Mouse (Mus musculus) liver, embryonic 14.5 days (tissue): ENCODE measurements around the gene Prkn. TPM values are rescaled to one million over a fixed set of nuclear protein-coding genes. Genes with fewer than 3 reads are reported as not detected.
"Not testable (repeated sequence)": the region's sequence is repeated elsewhere in the genome, so short reads cannot be mapped to it uniquely, and the experiment has no call there.

ENCODE experiments used
- ATAC-seq: fragments of 200-750 bp; cut with Nextera tagmentation; 2 replicates; pipeline ENCODE4 v1.8.0; 2017; ENCODE audit warnings: moderate number of reproducible peaks, mild to moderate bottlenecking, moderate library complexity; ENCODE audit not compliant: insufficient read depth
- DNase-seq, 3 experiments: peaks; one replicate each; pipeline ENCODE4 v3.0.0-alpha.2; 2012 to 2013; ENCODE audit warnings: low read depth in 3 of 3, low spot score in 3 of 3
- H3K27ac ChIP-seq: fragments of 300-500 bp; sonication (generic); 2 replicates; pipeline ENCODE4 v1.5.1; 2014; ENCODE audit warnings: moderate library complexity, mild to moderate bottlenecking, control low read depth, inconsistent platforms
- H3K27me3 ChIP-seq: fragments of 300-500 bp; sonication (generic); 2 replicates; pipeline ENCODE4 v1.6.1; 2014; ENCODE audit warnings: mild to moderate bottlenecking, low read length, moderate library complexity; ENCODE audit not compliant: control insufficient read depth, insufficient read depth
- H3K36me3 ChIP-seq: fragments of 300-500 bp; sonication (generic); replicated peaks from 2 replicates; pipeline ENCODE4 v1.6.1; 2014; ENCODE audit warnings: low read depth; ENCODE audit not compliant: control insufficient read depth, insufficient read depth
- H3K4me1 ChIP-seq, 2 experiments: fragments of 200-500 bp in 1 of 2; fragments of 300-500 bp in 1 of 2; sonication (generic) in 1 of 2; replicated peaks; 2 replicates each; pipeline ENCODE4 v1.6.1; 2012 to 2014; ENCODE audit warnings: antibody characterized with exemption in 1 of 2, inconsistent platforms in 1 of 2, low read length in 1 of 2; ENCODE audit not compliant: control insufficient read depth in 2 of 2, insufficient read depth in 2 of 2
- H3K4me2 ChIP-seq: fragments of 300-500 bp; sonication (generic); 2 replicates; pipeline ENCODE4 v1.6.1; 2014; ENCODE audit warnings: low read depth, mild to moderate bottlenecking, control low read depth, moderate library complexity
- H3K4me3 ChIP-seq, 2 experiments: fragments of 200-500 bp in 1 of 2; fragments of 300-500 bp in 1 of 2; sonication (generic) in 1 of 2; 2 replicates each; pipeline ENCODE4 v1.5.1; 2012 to 2014; ENCODE audit warnings: low read depth in 2 of 2, low read length in 2 of 2, mild to moderate bottlenecking in 2 of 2, control low read depth in 1 of 2, inconsistent platforms in 1 of 2, moderate library complexity in 1 of 2; ENCODE audit not compliant: insufficient read depth in 1 of 2
- H3K9ac ChIP-seq: fragments of 300-500 bp; sonication (generic); replicated peaks from 2 replicates; pipeline ENCODE4 v1.6.1; 2014; ENCODE audit warnings: mild to moderate bottlenecking, control low read depth, moderate library complexity
- H3K9me3 ChIP-seq: fragments of 300-500 bp; sonication (generic); 2 replicates; pipeline ENCODE4 v1.6.1; 2016; ENCODE audit warnings: low read length, mixed read lengths; ENCODE audit not compliant: control insufficient read depth
- CTCF ChIP-seq: IDR thresholded peaks from 2 replicates; pipeline ENCODE4 v1.5.1; 2016; ENCODE audit warnings: antibody characterized with exemption, low read depth, control low read depth
- EP300 ChIP-seq: IDR thresholded peaks from 2 replicates; pipeline ENCODE4 v1.6.1; 2016; ENCODE audit warnings: antibody characterized with exemption, low read depth
- WGBS: fragments of 180-500 bp; shearing (Covaris S2); extraction: QIAGEN DNeasy Blood & Tissue Kit; methylation state at CpG from one replicate; pipeline ENCODE4 v1.1.7; 2014; ENCODE audit not compliant: insufficient replicate concordance; 5-methylcytosine and 5-hydroxymethylcytosine counted together
- polyA plus RNA-seq, 2 experiments: library from polyadenylated mRNA; depleted of rRNA in 1 of 2; stranded (reverse) in 1 of 2; unstranded in 1 of 2; fragments of >200 nt; fragmentation: Nextera tagmentation in 1 of 2; extraction: Ambion mirVana in 1 of 2; gene quantifications; 2 replicates each; pipeline versions ENCODE4 v1.2.1 to v1.2.3; 2012 to 2014

Gene Prkn
- polyA plus RNA-seq, 2 experiments: 0.17 to 0.61 TPM

GRCm38 (mm10) chr17:11198134-11198533, 357.9 kb downstream of the Prkn start:
- WGBS: 55% methylated on average over 2 of the region's 2 CpGs

GRCm38 (mm10) chr17:11209063-11209462, 368.9 kb downstream of the Prkn start:
- WGBS: 56% methylated on average over 4 of the region's 4 CpGs
- not testable (repeated sequence) for H3K4me3 ChIP-seq, ATAC-seq, DNase-seq, H3K9ac ChIP-seq, H3K27ac ChIP-seq, H3K4me1 ChIP-seq, H3K4me2 ChIP-seq, H3K36me3 ChIP-seq, H3K9me3 ChIP-seq, H3K27me3 ChIP-seq

More at GRCm38 (mm10) chr17:11198134-11198533, 357.9 kb downstream of the Prkn start:
- H3K27ac ChIP-seq: no peak overlapping the region
- TF ChIP-seq CTCF: no peak
- TF ChIP-seq EP300: no peak
- ATAC-seq (no peak), DNase-seq (no peak)
- H3K36me3 ChIP-seq: no peaks in the 10 kb centered on the region
- no peaks in the 10 kb centered on the region for H3K4me1 ChIP-seq
- no peak overlapping the region for H3K4me2 ChIP-seq
- H3K9me3 ChIP-seq: no peaks in the 10 kb centered on the region
- no peak overlapping the region for H3K9ac ChIP-seq
- H3K4me3 ChIP-seq: no peak overlapping the region
- no peaks in the 10 kb centered on the region for H3K27me3 ChIP-seq

GRCm38 (mm10) chr17:11211006-11211405, 370.8 kb downstream of the Prkn start:
- no peak for ATAC-seq
- 69% methylated on average over 11 of the region's 11 CpGs for WGBS
- Histone ChIP-seq H3K9ac (no peak overlapping the region), H3K36me3 (no peaks in the 10 kb centered on the region), H3K9me3 (no peaks in the 10 kb centered on the region), H3K4me3 (no peak overlapping the region), H3K27ac (no peak overlapping the region), H3K4me1 (no peaks in the 10 kb centered on the region), H3K27me3 (no peaks in the 10 kb centered on the region), H3K4me2 (no peak overlapping the region)
- DNase-seq: no peak
- TF ChIP-seq CTCF: no peak
- no peak for TF ChIP-seq EP300

DNA sequence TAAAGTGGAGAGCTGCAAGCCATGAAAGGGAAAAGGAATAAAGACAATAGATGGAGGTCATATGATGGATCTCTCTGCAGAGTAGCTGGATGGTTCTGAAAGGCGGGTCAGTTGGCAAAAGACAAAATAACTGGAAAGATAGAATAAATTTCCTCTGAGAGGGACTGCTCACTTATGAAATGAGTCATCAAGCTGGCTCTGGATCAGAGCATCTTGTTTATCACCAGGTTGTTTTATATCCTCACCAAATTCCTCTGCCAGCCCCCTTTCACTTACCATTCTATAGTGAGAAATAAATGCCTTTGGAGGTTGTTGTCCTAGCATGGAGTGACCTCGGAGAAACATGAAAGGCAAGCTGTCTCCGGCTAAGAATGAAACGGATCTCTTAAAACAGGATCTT, 371.4 kb downstream of the Prkn start:
- no peak overlapping the region for H3K27ac ChIP-seq
- no peak overlapping the region for H3K9ac ChIP-seq
- no peak overlapping the region for H3K4me3 ChIP-seq
- ATAC-seq (no peak), DNase-seq (no peak)
- TF ChIP-seq EP300: no peak
- TF ChIP-seq CTCF: no peak
- H3K27me3 ChIP-seq: no peaks in the 10 kb centered on the region
- 59% methylated on average over 4 of the region's 4 CpGs for WGBS
- no peak overlapping the region for H3K4me2 ChIP-seq
- no peaks in the 10 kb centered on the region for H3K4me1 ChIP-seq
- H3K9me3 ChIP-seq: no peaks in the 10 kb centered on the region
- H3K36me3 ChIP-seq: no peaks in the 10 kb centered on the region

GRCm38 (mm10) chr17:11213689-11214088, 373.5 kb downstream of the Prkn start:
- Histone ChIP-seq H3K4me2 (no peak overlapping the region), H3K9ac (no peak overlapping the region), H3K36me3 (no peaks in the 10 kb centered on the region), H3K9me3 (no peaks in the 10 kb centered on the region), H3K27ac (no peak overlapping the region), H3K4me3 (no peak overlapping the region), H3K4me1 (no peaks in the 10 kb centered on the region; a peak in 1 of 4 replicates), H3K27me3 (no peaks in the 10 kb centered on the region)
- ATAC-seq: no peak
- DNase-seq: no peak
- TF ChIP-seq CTCF: no peak
- no peak for TF ChIP-seq EP300
- WGBS: 69% methylated on average over 3 of the region's 3 CpGs

DNA sequence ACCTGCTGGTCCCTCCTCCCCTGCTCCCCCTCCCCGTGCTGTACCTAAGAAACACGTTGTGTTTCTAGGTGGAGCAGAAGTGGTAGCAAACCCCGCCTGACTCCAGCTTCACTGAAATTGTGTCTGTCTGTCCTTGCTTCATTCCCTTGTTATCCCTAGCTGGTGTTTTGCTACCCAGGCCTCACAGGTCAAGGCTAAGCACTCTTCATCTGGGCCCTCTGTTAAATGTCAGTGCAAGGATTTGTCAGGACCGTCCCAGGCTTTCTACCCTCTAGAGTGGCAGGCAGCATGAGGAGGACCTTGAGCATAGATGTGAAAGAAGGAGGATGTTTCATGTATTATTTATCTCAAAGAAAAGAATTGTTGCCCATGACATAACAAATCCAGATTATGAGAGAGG, 388.8 kb downstream of the Prkn start:
- no peak for DNase-seq
- no peak overlapping the region for H3K4me3 ChIP-seq
- H3K27ac ChIP-seq: no peak overlapping the region
- no peaks in the 10 kb centered on the region for H3K9me3 ChIP-seq
- 55% methylated on average over 4 of the region's 4 CpGs for WGBS
- no peaks in the 10 kb centered on the region for H3K27me3 ChIP-seq
- H3K4me2 ChIP-seq: no peak overlapping the region
- H3K4me1 ChIP-seq: no peaks in the 10 kb centered on the region
- H3K36me3 ChIP-seq: no peaks in the 10 kb centered on the region
- no peak overlapping the region for H3K9ac ChIP-seq
- TF ChIP-seq EP300 (no peak), CTCF (no peak)
- ATAC-seq: no peak
